Mouse (Mus musculus) lung, adult 2 months (tissue): Measurements from ENCODE around the gene Slx4ip.

Experiments used
- CTCF ChIP-seq: fragments of 200-500 bp; IDR thresholded peaks from 2 replicates; pipeline ENCODE4 v1.5.1; 2011; ENCODE audit warnings: mild to moderate bottlenecking, low read length, control low read depth; ENCODE audit not compliant: insufficient read depth
- POLR2A ChIP-seq: fragments of 200-500 bp; IDR thresholded peaks from 2 replicates; pipeline ENCODE4 v1.6.1; 2011; ENCODE audit warnings: low read depth, mild to moderate bottlenecking, control low read depth, low read length, borderline replicate concordance; ENCODE audit errors: extremely low read depth

- TF ChIP-seq POLR2A (no peak), CTCF (no peak)
Observed at GRCm38 (mm10) chr2:137094301-137094700, 203.3 kb downstream of the Slx4ip start.
